Mouse (Mus musculus) lung, adult 2 months (tissue): ENCODE results near the gene Sap18. TPM values are rescaled to one million over a fixed set of nuclear protein-coding genes. Genes with fewer than 3 reads are reported as not detected.
"Not testable (repeated sequence)": the region's sequence is repeated elsewhere in the genome, so short reads cannot be mapped to it uniquely, and the experiment has no call there.

Source experiments
- DNase-seq: peaks from one replicate; pipeline ENCODE4 v3.0.0; 2022
- H3K4me1 ChIP-seq: fragments of 200-500 bp; 2 replicates; pipeline ENCODE4 v1.6.1; 2011; ENCODE audit warnings: low read length; ENCODE audit not compliant: control insufficient read depth, insufficient read depth
- H3K4me3 ChIP-seq: fragments of 200-500 bp; replicated peaks from 2 replicates; pipeline ENCODE3; 2011; ENCODE audit warnings: low read depth, mild to moderate bottlenecking, control low read depth, low read length; ENCODE audit errors: extremely low read depth
- CTCF ChIP-seq: fragments of 200-500 bp; IDR thresholded peaks from 2 replicates; pipeline ENCODE4 v1.5.1; 2011; ENCODE audit warnings: mild to moderate bottlenecking, low read length, control low read depth; ENCODE audit not compliant: insufficient read depth
- POLR2A ChIP-seq: fragments of 200-500 bp; IDR thresholded peaks from 2 replicates; pipeline ENCODE4 v1.6.1; 2011; ENCODE audit warnings: low read depth, mild to moderate bottlenecking, control low read depth, low read length, borderline replicate concordance; ENCODE audit errors: extremely low read depth
- WGBS: fragments of 180-500 bp; shearing (Covaris S2); methylation state at CpG from one replicate; pipeline ENCODE4 v1.1.7; 2018; 5-methylcytosine and 5-hydroxymethylcytosine counted together
- polyA plus RNA-seq: library from polyadenylated mRNA; depleted of rRNA; stranded (reverse); fragments of >200 nt; gene quantifications from 2 replicates; pipeline ENCODE4 v1.2.3, GENCODE M21; 2012; rRNA removed

Gene Sap18
- polyA plus RNA-seq: 5.2 and 5.3 TPM in 2 replicates

- TF ChIP-seq CTCF (no peak), POLR2A (peak; percentile 76; the same call in 1 of the 2 replicates)
- Histone ChIP-seq H3K4me1 (peaks cover 12% of the 10 kb centered on the region), H3K4me3 (peak within 1 kb of the TSS; percentile 100)
- under 1% methylated on average over 99 of the region's 99 CpGs for WGBS
- DNase-seq: peak; percentile 96
These were observed at the start of gene Sap18 for GRCm38 (mm10) chr14:57797991-57798931. Gene Sap18 (plus strand): TSS chr14:57798180.

- no peak for TF ChIP-seq POLR2A
- TF ChIP-seq CTCF: no peak
- Histone ChIP-seq H3K4me1 (peaks cover 2% of the 10 kb centered on the region; the same call in 1 of the 2 replicates), H3K4me3 (no peak overlapping the region)
- DNase-seq: no peak
- WGBS: 58% methylated on average over 2 of the region's 2 CpGs
These were observed 48.5 kb upstream of the Sap18 start for GRCm38 (mm10) chr14:57749501-57749900.

GRCm38 (mm10) chr14:57751006-57751405 is 47.0 kb upstream of the Sap18 start:
- not testable (repeated sequence) for H3K4me1 ChIP-seq, H3K4me3 ChIP-seq, DNase-seq

DNA sequence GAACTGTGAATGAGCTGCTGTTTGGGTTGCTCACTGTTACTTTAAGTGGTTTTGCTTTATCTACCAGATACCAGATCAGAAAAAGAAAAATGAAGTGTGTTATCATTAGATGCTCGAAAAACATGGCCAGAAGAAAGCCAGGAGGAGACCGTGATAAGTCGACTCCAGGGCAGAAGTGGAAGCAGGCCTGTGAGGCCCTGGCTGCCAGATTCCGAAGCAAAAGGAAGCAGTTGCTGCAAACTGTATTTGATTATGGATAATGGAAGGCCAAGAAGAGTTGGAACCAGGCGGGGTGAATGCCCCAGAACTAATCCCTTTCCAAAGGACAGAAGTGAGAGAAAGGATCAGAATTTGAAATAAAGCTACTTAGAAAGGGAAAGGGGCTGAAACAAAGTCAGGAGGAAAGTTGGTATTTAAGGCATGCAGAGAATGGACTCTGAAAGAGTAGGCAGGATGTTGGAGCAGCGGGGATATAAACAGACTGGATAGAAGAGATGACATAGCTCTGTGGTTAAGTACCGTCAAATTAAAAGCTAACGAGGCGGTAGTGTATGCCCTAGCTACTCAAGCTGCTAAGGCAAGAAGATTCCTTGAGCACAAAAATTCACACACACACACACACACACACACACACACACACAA is 44.5 kb upstream of the Sap18 start:
- no peak for DNase-seq
- 19% methylated on average over 9 of the region's 9 CpGs for WGBS
- Histone ChIP-seq H3K4me1 (no peaks in the 10 kb centered on the region), H3K4me3 (no peak overlapping the region)
- TF ChIP-seq POLR2A: no peak
- TF ChIP-seq CTCF: no peak

DNA sequence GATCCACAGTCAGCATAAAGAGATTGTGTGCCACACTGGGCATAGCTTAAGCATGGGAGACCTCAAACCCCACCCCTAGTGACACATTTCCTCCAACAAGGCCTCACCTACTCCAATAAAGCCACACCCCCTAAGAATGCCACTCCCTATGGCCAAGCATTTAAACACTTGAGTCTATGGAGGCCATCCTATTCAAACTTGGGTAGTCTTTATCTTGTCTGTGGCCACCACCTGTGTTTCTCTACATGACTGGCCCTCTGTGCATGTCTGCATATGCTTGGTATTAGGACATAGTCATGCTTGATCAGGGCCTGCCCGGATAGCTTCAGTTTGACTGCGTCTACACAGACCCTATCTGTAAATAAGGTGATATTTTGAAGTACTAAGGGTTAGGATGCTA is 42.3 kb upstream of the Sap18 start:
- DNase-seq: no peak
- no peak for TF ChIP-seq POLR2A
- TF ChIP-seq CTCF: no peak
- H3K4me1 ChIP-seq: no peaks in the 10 kb centered on the region
- H3K4me3 ChIP-seq: no peak overlapping the region
- WGBS: 95% methylated on average over 2 of the region's 2 CpGs

GRCm38 (mm10) chr14:57756094-57756493 is 41.9 kb upstream of the Sap18 start:
- no peak for DNase-seq
- 88% methylated on average over 4 of the region's 4 CpGs for WGBS
- no peak for TF ChIP-seq CTCF
- TF ChIP-seq POLR2A: no peak
- Histone ChIP-seq H3K4me3 (no peak overlapping the region), H3K4me1 (no peaks in the 10 kb centered on the region)

GRCm38 (mm10) chr14:57758237-57758636 is 39.7 kb upstream of the Sap18 start, which contains the start of gene Lats2:
Gene Lats2 (minus strand): TSS chr14:57758388.
- no peak for DNase-seq
- TF ChIP-seq POLR2A (no peak), CTCF (no peak)
- 82% methylated on average over 4 of the region's 4 CpGs for WGBS
- Histone ChIP-seq H3K4me1 (no peaks in the 10 kb centered on the region), H3K4me3 (no peak within 1 kb of the TSS)

GRCm38 (mm10) chr14:57760447-57761412 is 37.2 kb upstream of the Sap18 start:
- WGBS: 54% methylated on average over 10 of the region's 10 CpGs
- TF ChIP-seq CTCF: no peak
- TF ChIP-seq POLR2A: no peak
- no peak for DNase-seq
- H3K4me3 ChIP-seq: no peak overlapping the region
- H3K4me1 ChIP-seq: no peaks in the 10 kb centered on the region

DNA sequence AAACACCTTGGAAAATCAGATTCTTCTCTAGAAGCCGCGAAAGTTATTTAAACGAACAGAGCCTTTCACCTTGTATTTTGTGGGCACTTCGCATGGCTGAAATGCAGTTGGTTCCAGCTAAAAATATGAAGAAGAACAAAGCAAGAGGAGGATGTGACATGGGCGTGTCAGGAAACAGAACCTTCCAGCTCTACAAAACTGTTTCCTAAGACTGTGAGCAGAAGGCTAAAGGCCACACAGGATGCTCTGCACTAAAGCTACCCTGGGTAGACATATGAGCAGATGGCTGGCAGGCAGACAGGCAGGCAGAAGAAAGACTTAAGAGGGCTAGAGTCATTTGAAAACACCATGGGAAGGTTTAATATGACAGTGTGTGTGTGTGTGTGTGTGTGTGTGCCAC is 28.9 kb upstream of the Sap18 start:
- 56% methylated on average over 5 of the region's 5 CpGs for WGBS
- no peak for TF ChIP-seq CTCF
- no peak for TF ChIP-seq POLR2A
- Histone ChIP-seq H3K4me3 (no peak overlapping the region), H3K4me1 (peaks cover 3% of the 10 kb centered on the region; the same call in 1 of the 2 replicates)
- no peak for DNase-seq
